Mouse (Mus musculus) testis, postnatal 10 days (tissue): ENCODE measurements around the gene Nenf.
A peak's percentile ranks its signal among the peaks of the same experiment; 100 is the strongest.

Experiments used
- DNase-seq: peaks from one replicate; pipeline ENCODE4 v3.0.0; 2021; ENCODE audit warnings: low spot score

Nenf gene

GRCm38 (mm10) chr1:191317591-191318196, at the start of gene Nenf:
Nenf (minus strand) TSS chr1:191318194.
- DNase-seq = peak; percentile 88

GRCm38 (mm10) chr1:191364477-191364876, 46.5 kb upstream of the Nenf start:
- DNase-seq = no peak

- DNase-seq = no peak
Observed at GRCm38 (mm10) chr1:191362412-191362811, 44.4 kb upstream of the Nenf start.

GRCm38 (mm10) chr1:191359478-191359877, 41.5 kb upstream of the Nenf start:
- no peak for DNase-seq

GRCm38 (mm10) chr1:191356936-191357335, 38.9 kb upstream of the Nenf start:
- no peak for DNase-seq

GRCm38 (mm10) chr1:191353836-191354235, 35.8 kb upstream of the Nenf start:
- DNase-seq = no peak

- DNase-seq = peak; percentile 88
Observed at GRCm38 (mm10) chr1:191352786-191353488, 34.9 kb upstream of the Nenf start.

- no peak for DNase-seq
Observed at GRCm38 (mm10) chr1:191350355-191350754, 32.4 kb upstream of the Nenf start.

- DNase-seq = no peak
Observed at GRCm38 (mm10) chr1:191349486-191350037, 31.6 kb upstream of the Nenf start.

- no peak for DNase-seq
Observed at GRCm38 (mm10) chr1:191348996-191349395, 31.0 kb upstream of the Nenf start.

GRCm38 (mm10) chr1:191348592-191348991, 30.6 kb upstream of the Nenf start:
- DNase-seq = no peak

GRCm38 (mm10) chr1:191347602-191348001, 29.6 kb upstream of the Nenf start:
- DNase-seq = no peak

GRCm38 (mm10) chr1:191340530-191340929, 22.5 kb upstream of the Nenf start:
- no peak for DNase-seq

- no peak for DNase-seq
Observed at GRCm38 (mm10) chr1:191339876-191340275, 21.9 kb upstream of the Nenf start.

GRCm38 (mm10) chr1:191334500-191334899, 16.5 kb upstream of the Nenf start:
- no peak for DNase-seq

GRCm38 (mm10) chr1:191330356-191330755, 12.4 kb upstream of the Nenf start:
- no peak for DNase-seq

GRCm38 (mm10) chr1:191328019-191328441, 10.0 kb upstream of the Nenf start:
- peak; percentile 92 for DNase-seq

GRCm38 (mm10) chr1:191327258-191327657, 9.3 kb upstream of the Nenf start:
- DNase-seq = no peak

- DNase-seq = peak; percentile 72
Observed at GRCm38 (mm10) chr1:191326233-191326882, 8.4 kb upstream of the Nenf start.

- peak; percentile 96 for DNase-seq
Observed at GRCm38 (mm10) chr1:191325726-191326232, 7.8 kb upstream of the Nenf start, which contains the start of gene Tmem206. Tmem206 (plus strand) TSS chr1:191325912.

GRCm38 (mm10) chr1:191324733-191325590, 7.0 kb upstream of the Nenf start:
- DNase-seq = no peak

- no peak for DNase-seq
Observed at GRCm38 (mm10) chr1:191323381-191323780, 5.4 kb upstream of the Nenf start.
